ENCODE assay signal across 24 mouse cellular contexts in genomic region chr5:31581932-31582331, GRCm38 (mm10). TPM values are rescaled to one million over a fixed set of nuclear protein-coding genes. Genes with fewer than 3 reads are reported as not detected.
DNase-seq lines count a peak whose midpoint lies in the region; ATAC-seq and TF ChIP-seq lines count a peak whose summit lies in the region.
"Had no signal": no experiment of that assay in that cellular context is flagged by ENCODE, and none has a peak within 500 bp of the region (broad histone marks: within the 10 kb centered on the region; RNA-seq: fewer than 3 reads in every experiment).

No protein-coding gene starts in this region.

- no peaks in the 10 kb centered on the region for H3K9me3 ChIP-seq in kidney, postnatal 0 days (replicated peaks; ENCODE audit: low read length)
- H3K9me3 ChIP-seq: embryonic facial prominence, embryonic 15.5 days; forebrain, embryonic 15.5 days; hindbrain, embryonic 12.5 days; midbrain, embryonic 10.5 days; neural tube, embryonic 15.5 days; stomach, embryonic 15.5 days had no signal

- intact Hi-C loops in left cerebral cortex, adult 2 months (cut with DNase I), result no loop called here

- H3K4me2 ChIP-seq in kidney, postnatal 0 days (ENCODE audit: low read length), result no peak overlapping the region
- H3K4me2 ChIP-seq: embryonic facial prominence, embryonic 15.5 days; forebrain, embryonic 15.5 days; heart, embryonic 13.5 days; hindbrain, embryonic 12.5 days; neural tube, embryonic 15.5 days; stomach, embryonic 15.5 days had no signal

- 55% methylated on average over 3 of the region's 3 CpGs for WGBS in kidney, postnatal 0 days

- no peaks in the 10 kb centered on the region for H3K27me3 ChIP-seq in kidney, postnatal 0 days (ENCODE audit: insufficient read depth, low read length)
- H3K27me3 ChIP-seq: embryonic facial prominence, embryonic 15.5 days; forebrain, embryonic 15.5 days; heart, embryonic 13.5 days; hindbrain, embryonic 12.5 days; neural tube, embryonic 15.5 days; stomach, embryonic 15.5 days had no signal

- H3K27ac ChIP-seq in kidney, postnatal 0 days, result peak overlapping the region; percentile 93
- H3K27ac ChIP-seq in left cerebral cortex, adult 2 months, result no peak overlapping the region
- H3K27ac ChIP-seq: embryonic facial prominence, embryonic 15.5 days; forebrain, embryonic 15.5 days; heart, adult 2 months; heart, embryonic 13.5 days; hindbrain, embryonic 12.5 days; macrophage; midbrain, embryonic 10.5 days; neural tube, embryonic 15.5 days; stomach, embryonic 15.5 days had no signal

- H3K9ac ChIP-seq in kidney, postnatal 0 days (ENCODE audit: low read depth, low read length), result no peak overlapping the region
- H3K9ac ChIP-seq: embryonic facial prominence, embryonic 15.5 days; forebrain, embryonic 15.5 days; heart, embryonic 13.5 days; hindbrain, embryonic 12.5 days; neural tube, embryonic 15.5 days; stomach, embryonic 15.5 days had no signal

- H3K4me3 ChIP-seq in kidney, postnatal 0 days (replicated peaks; ENCODE audit: low read depth, low read length), result no peak overlapping the region
- H3K4me3 ChIP-seq in left cerebral cortex, adult 2 months, result no peak overlapping the region
- H3K4me3 ChIP-seq: embryonic facial prominence, embryonic 15.5 days; forebrain, embryonic 15.5 days; heart, adult 2 months; heart, embryonic 13.5 days; hindbrain, embryonic 12.5 days; midbrain, embryonic 10.5 days; myocyte; neural tube, embryonic 15.5 days; stomach, embryonic 15.5 days had no signal

- DNase-seq in kidney, postnatal 0 days (ENCODE audit: low spot score), result no peak
- no peak for DNase-seq in kidney, adult 11 months
- DNase-seq in CD4-positive, CD25-positive, alpha-beta regulatory T cell, adult 2 months (ENCODE audit: low read depth, low spot score), result peak; percentile 49
- DNase-seq in left cerebral cortex, adult 2 months (ENCODE audit: extremely low spot score in 1 of 2, low spot score in 2 of 2), result no peak
- DNase-seq in adrenal gland, adult 8-10 months, result no peak
- DNase-seq: adrenal gland, postnatal 14 days; cerebellum, adult 8-10 months; gastrocnemius, postnatal 10 days; heart, adult 2 months; heart, postnatal 14 days; kidney, adult 2 months had no signal

- no peak for TF ChIP-seq CTCF in kidney, postnatal 0 days (IDR thresholded peaks at IDR 0.05; ENCODE audit: low read depth)
- TF ChIP-seq CTCF in left cerebral cortex, adult 2 months (IDR thresholded peaks at IDR 0.05), result no peak

- no peaks in the 10 kb centered on the region for H3K36me3 ChIP-seq in kidney, postnatal 0 days (ENCODE audit: insufficient read depth, low read length)
- H3K36me3 ChIP-seq: embryonic facial prominence, embryonic 15.5 days; forebrain, embryonic 15.5 days; heart, embryonic 13.5 days; hindbrain, embryonic 12.5 days; midbrain, embryonic 10.5 days; neural tube, embryonic 15.5 days; stomach, embryonic 15.5 days had no signal

- peaks cover 18% of the 10 kb centered on the region for H3K4me1 ChIP-seq in kidney, postnatal 0 days (replicated peaks; ENCODE audit: insufficient read depth, low read length)
- H3K4me1 ChIP-seq: embryonic facial prominence, embryonic 15.5 days; forebrain, embryonic 15.5 days; heart, embryonic 13.5 days; hindbrain, embryonic 12.5 days; neural tube, embryonic 15.5 days; stomach, embryonic 15.5 days had no signal

- no peak for ATAC-seq in kidney, postnatal 0 days (replicated peaks; ENCODE audit: low FRiP score, low read depth)
- peak; percentile 95 for ATAC-seq in activated CD4-positive, CD25-positive, alpha-beta regulatory T cell, adult 4 months
- ATAC-seq in neutrophil, adult 5-6 weeks (ENCODE audit: extremely low read depth, insufficient number of reproducible peaks, low FRiP score, poor library complexity, severe bottlenecking), result peak; percentile 49; the same call in 1 of the 2 replicates
- ATAC-seq: forebrain, embryonic 15.5 days; lung, postnatal 0 days; midbrain, embryonic 16.5 days had no signal

RNA-seq across cellular contexts. Expression of gene Mrpl33, which starts 14.8 kb away (rescaled TPM):
- 369 and 406 TPM in 2 replicates for polyA plus RNA-seq in kidney, postnatal 0 days (2015; fragmentation: Nextera tagmentation; extraction: Ambion mirVana)
- polyA plus RNA-seq in activated CD4-positive, CD25-positive, alpha-beta regulatory T cell, adult 4 months (2017; shearing (Covaris generic)), result 100 to 1,000 TPM; 343 to 421 TPM
- 244 and 247 TPM in 2 replicates for total RNA-seq in neutrophil, adult 5-6 weeks (2017)
- total RNA-seq in left cerebral cortex, adult 2 months (2021), result 10 to 100 TPM; 75.2 to 86.7 TPM
- 100 to 1,000 TPM; 266 to 421 (median 323) TPM for total RNA-seq in adrenal gland, adult 8-10 months (2022)

RNA-seq across cellular contexts. Expression of gene Supt7l, which starts 54.3 kb away (rescaled TPM):
- 13.6 and 16.6 TPM in 2 replicates for polyA plus RNA-seq in kidney, postnatal 0 days (2015; fragmentation: Nextera tagmentation; extraction: Ambion mirVana)
- 10 to 100 TPM; 20.1 to 23.5 TPM for polyA plus RNA-seq in activated CD4-positive, CD25-positive, alpha-beta regulatory T cell, adult 4 months (2017; shearing (Covaris generic))
- 15.3 and 16.2 TPM in 2 replicates for total RNA-seq in neutrophil, adult 5-6 weeks (2017)
- 10 to 100 TPM; 16.3 to 18.4 TPM for total RNA-seq in left cerebral cortex, adult 2 months (2021)
- 10 to 100 TPM; 20.3 to 24.5 (median 22.9) TPM for total RNA-seq in adrenal gland, adult 8-10 months (2022)

RNA-seq across cellular contexts. Expression of gene Slc4a1ap, which starts 55.1 kb away (rescaled TPM):
- polyA plus RNA-seq in kidney, postnatal 0 days (2015; fragmentation: Nextera tagmentation; extraction: Ambion mirVana), result 18.6 and 21.7 TPM in 2 replicates
- polyA plus RNA-seq in activated CD4-positive, CD25-positive, alpha-beta regulatory T cell, adult 4 months (2017; shearing (Covaris generic)), result 10 to 100 TPM; 25.9 to 26.9 TPM
- total RNA-seq in neutrophil, adult 5-6 weeks (2017), result 97.4 and 104 TPM in 2 replicates
- 10 to 100 TPM; 49.3 TPM for total RNA-seq in left cerebral cortex, adult 2 months (2021)
- 10 to 100 TPM; 34.9 to 44.1 (median 38.0) TPM for total RNA-seq in adrenal gland, adult 8-10 months (2022)
